Mouse (Mus musculus) gastrocnemius, postnatal 10 days (tissue): ENCODE results near the gene Fbxo27. TPM values are rescaled to one million over a fixed set of nuclear protein-coding genes. Genes with fewer than 3 reads are reported as not detected.

Experiments used
- total RNA-seq, 2 experiments: library from RNA; stranded (reverse); gene quantifications; 2 replicates each; pipeline ENCODE4 v1.2.3; 2021

Fbxo27 gene
- total RNA-seq, 2 experiments from 2014 or later, result 1.1 to 1.7 TPM

Other genes with a start within 250 kb of the Fbxo27 start
- 1 to 10 TPM; 1.4 to 2.0 TPM for gene Lrfn1, start 240.9 kb upstream of the Fbxo27 start, total RNA-seq
- not detected for gene Ifnl2, start 182.4 kb upstream of the Fbxo27 start, total RNA-seq
- not detected for gene Ifnl3, start 170.0 kb upstream of the Fbxo27 start, total RNA-seq
- not detected for gene Sycn, start 152.0 kb upstream of the Fbxo27 start, total RNA-seq
- not detected for gene Nccrp1, start 145.6 kb upstream of the Fbxo27 start, total RNA-seq
- 10 to 100 TPM; 24.7 to 27.5 TPM for gene Samd4b, start 94.7 kb upstream of the Fbxo27 start, total RNA-seq
- gene Pak4, start 94.7 kb upstream of the Fbxo27 start, total RNA-seq, result 1 to 10 TPM; 5.5 to 7.0 TPM
- gene Acp7, start 61.5 kb upstream of the Fbxo27 start, total RNA-seq, result not detected
- gene Fbxo17, start 24.0 kb downstream of the Fbxo27 start, total RNA-seq, result 10 to 100 TPM; 12.2 to 13.5 TPM
- 10 to 100 TPM; 40.2 to 46.5 TPM for gene Mrps12, start 49.0 kb downstream of the Fbxo27 start, total RNA-seq
- 10 to 100 TPM; 16.2 to 18.6 TPM for gene Sars2, start 49.1 kb downstream of the Fbxo27 start, total RNA-seq
- not detected for gene Ccer2, start 63.3 kb downstream of the Fbxo27 start, total RNA-seq
- gene Sirt2, start 73.9 kb downstream of the Fbxo27 start, total RNA-seq, result 10 to 100 TPM; 78.5 to 80.4 TPM
- gene Nfkbib, start 74.7 kb downstream of the Fbxo27 start, total RNA-seq, result 10 to 100 TPM; 17.4 to 18.2 TPM
- 1 to 10 TPM in 1 of 2 experiments, under 1 TPM in 1; 0.63 to 1.7 TPM for gene Rinl, start 96.1 kb downstream of the Fbxo27 start, total RNA-seq
- 100 to 1,000 TPM; 244 to 291 TPM for gene Hnrnpl, start 115.7 kb downstream of the Fbxo27 start, total RNA-seq
- gene Ech1, start 132.4 kb downstream of the Fbxo27 start, total RNA-seq, result 100 to 1,000 TPM; 182 to 227 TPM
- 1 to 10 TPM; 3.7 to 7.4 TPM for gene Lgals4, start 141.0 kb downstream of the Fbxo27 start, total RNA-seq
- under 1 TPM in 1 of 2 experiments, not detected in 1; 0.56 TPM for gene Lgals7, start 171.0 kb downstream of the Fbxo27 start, total RNA-seq
- gene Capn12, start 188.6 kb downstream of the Fbxo27 start, total RNA-seq, result under 1 TPM; 0.23 to 0.27 TPM